Mouse (Mus musculus): ENCODE measurements around the gene Msh2. TPM values are rescaled to one million over a fixed set of nuclear protein-coding genes. Genes with fewer than 3 reads are reported as not detected.
"Not testable (repeated sequence)": the region's sequence is repeated elsewhere in the genome, so short reads cannot be mapped to it uniquely, and the experiment has no call there.

Msh2 gene
- polyA plus RNA-seq, 2 experiments: 14.5 to 18.4 TPM

- Histone ChIP-seq H3K27me3 (ENCODE audit: control insufficient read depth, insufficient read depth, low read length) (no peaks in the 10 kb centered on the region), H3K4me1 (replicated peaks; ENCODE audit: control insufficient read depth in 2 of 2, insufficient read depth in 2 of 2, low read length in 1 of 2) (no peaks in the 10 kb centered on the region), H3K36me3 (replicated peaks; ENCODE audit: control insufficient read depth, insufficient read depth, low read depth) (no peaks in the 10 kb centered on the region), H3K4me3 (ENCODE audit: insufficient read depth in 1 of 2, low read depth in 2 of 2, low read length in 2 of 2) (no peak overlapping the region), H3K27ac (no peak overlapping the region), H3K9me3 (ENCODE audit: control insufficient read depth, low read length) (no peaks in the 10 kb centered on the region), H3K4me2 (ENCODE audit: low read depth) (no peak overlapping the region), H3K9ac (replicated peaks) (no peak overlapping the region)
- no peak for DNase-seq (ENCODE audit: low read depth in 3 of 3, low spot score in 3 of 3)
- TF ChIP-seq CTCF (IDR thresholded peaks at IDR 0.05; ENCODE audit: low read depth) (no peak), EP300 (IDR thresholded peaks at IDR 0.05; ENCODE audit: low read depth) (no peak)
- ATAC-seq (ENCODE audit: insufficient read depth): no peak
Observed at GRCm38 (mm10) chr17:87664238-87664637, 7.9 kb upstream of the Msh2 start.

GRCm38 (mm10) chr17:87665066-87665822 lies 6.9 kb upstream of the Msh2 start:
- Histone ChIP-seq H3K4me3 (ENCODE audit: insufficient read depth in 1 of 2, low read depth in 2 of 2, low read length in 2 of 2) (no peak overlapping the region), H3K36me3 (replicated peaks; ENCODE audit: control insufficient read depth, insufficient read depth, low read depth) (no peaks in the 10 kb centered on the region), H3K4me1 (replicated peaks; ENCODE audit: control insufficient read depth in 2 of 2, insufficient read depth in 2 of 2, low read length in 1 of 2) (0 out of 4 replicates have a peak, but pooled peaks cover 0 to 2% of the 10 kb centered on the region in 2 experiments), H3K27me3 (ENCODE audit: control insufficient read depth, insufficient read depth, low read length) (no peaks in the 10 kb centered on the region), H3K27ac (no peak overlapping the region), H3K4me2 (ENCODE audit: low read depth) (no peak overlapping the region), H3K9me3 (ENCODE audit: control insufficient read depth, low read length) (no peaks in the 10 kb centered on the region), H3K9ac (replicated peaks) (no peak overlapping the region)
- WGBS (ENCODE audit: insufficient replicate concordance): 67% methylated on average over 10 of the region's 10 CpGs
- peak in 1 of 3 experiments; percentile 13 for DNase-seq (ENCODE audit: low read depth in 3 of 3, low spot score in 3 of 3)
- ATAC-seq (ENCODE audit: insufficient read depth): no peak
- TF ChIP-seq EP300 (IDR thresholded peaks at IDR 0.05; ENCODE audit: low read depth): no peak
- TF ChIP-seq CTCF (IDR thresholded peaks at IDR 0.05; ENCODE audit: low read depth): peak; percentile 87

GRCm38 (mm10) chr17:87672677-87673286 lies 652 bp downstream of the Msh2 start:
- H3K4me3 ChIP-seq (ENCODE audit: insufficient read depth in 1 of 2, low read depth in 2 of 2, low read length in 2 of 2): peak overlapping the region; percentile 80 to 98
- H3K36me3 ChIP-seq (replicated peaks; ENCODE audit: control insufficient read depth, insufficient read depth, low read depth): no peaks in the 10 kb centered on the region
- ATAC-seq (ENCODE audit: insufficient read depth) (peak; percentile 67), DNase-seq (ENCODE audit: low read depth in 3 of 3, low spot score in 3 of 3) (peak in 1 of 3 experiments; percentile 18)
- peak overlapping the region; percentile 48; the same call in 1 of the 2 replicates for H3K27ac ChIP-seq
- 1% methylated on average over 50 of the region's 54 CpGs for WGBS (ENCODE audit: insufficient replicate concordance)
- peak overlapping the region; percentile 93 for H3K4me2 ChIP-seq (ENCODE audit: low read depth)
- TF ChIP-seq CTCF (IDR thresholded peaks at IDR 0.05; ENCODE audit: low read depth) (0 out of 2 replicates have a peak, but pooled peaks have one; percentile 1), EP300 (IDR thresholded peaks at IDR 0.05; ENCODE audit: low read depth) (no peak)
- peak overlapping the region; percentile 85 for H3K9ac ChIP-seq (replicated peaks)
- no peaks in the 10 kb centered on the region for H3K9me3 ChIP-seq (ENCODE audit: control insufficient read depth, low read length)
- H3K4me1 ChIP-seq (replicated peaks; ENCODE audit: control insufficient read depth in 2 of 2, insufficient read depth in 2 of 2, low read length in 1 of 2): peaks cover 0 to 18% of the 10 kb centered on the region in 2 experiments; a peak in 3 of 4 replicates
- H3K27me3 ChIP-seq (ENCODE audit: control insufficient read depth, insufficient read depth, low read length): no peaks in the 10 kb centered on the region

GRCm38 (mm10) chr17:87676916-87677474 lies 4.9 kb downstream of the Msh2 start:
- not testable (repeated sequence) for ATAC-seq (ENCODE audit: insufficient read depth); H3K27ac ChIP-seq; H3K27me3 ChIP-seq (ENCODE audit: control insufficient read depth, insufficient read depth, low read length); H3K4me3 ChIP-seq (ENCODE audit: insufficient read depth in 1 of 2, low read depth in 2 of 2, low read length in 2 of 2); H3K9me3 ChIP-seq (ENCODE audit: control insufficient read depth, low read length); H3K9ac ChIP-seq (replicated peaks); H3K36me3 ChIP-seq (replicated peaks; ENCODE audit: control insufficient read depth, insufficient read depth, low read depth); H3K4me2 ChIP-seq (ENCODE audit: low read depth)
- 63% methylated on average over 1 of the region's 1 CpGs for WGBS (ENCODE audit: insufficient replicate concordance)
- DNase-seq (ENCODE audit: low read depth in 3 of 3, low spot score in 3 of 3): peak in 1 of 3 experiments; percentile 36
- H3K4me1 ChIP-seq (replicated peaks; ENCODE audit: control insufficient read depth in 2 of 2, insufficient read depth in 2 of 2, low read length in 1 of 2): peaks cover 0 to 14% of the 10 kb centered on the region in 2 experiments; a peak in 3 of 4 replicates

- Histone ChIP-seq H3K36me3 (replicated peaks; ENCODE audit: control insufficient read depth, insufficient read depth, low read depth) (peaks cover 3% of the 10 kb centered on the region), H3K4me3 (ENCODE audit: insufficient read depth in 1 of 2, low read depth in 2 of 2, low read length in 2 of 2) (no peak overlapping the region)
- 81% methylated on average over 8 of the region's 8 CpGs for WGBS (ENCODE audit: insufficient replicate concordance)
Observed at GRCm38 (mm10) chr17:87677656-87678055, 5.5 kb downstream of the Msh2 start.

More at GRCm38 (mm10) chr17:87677656-87678055, 5.5 kb downstream of the Msh2 start:
- no peak overlapping the region for H3K4me2 ChIP-seq (ENCODE audit: low read depth)
- no peak for TF ChIP-seq EP300 (IDR thresholded peaks at IDR 0.05; ENCODE audit: low read depth)
- no peak for TF ChIP-seq CTCF (IDR thresholded peaks at IDR 0.05; ENCODE audit: low read depth)
- no peaks in the 10 kb centered on the region for H3K27me3 ChIP-seq (ENCODE audit: control insufficient read depth, insufficient read depth, low read length)
- peaks cover 0 to 14% of the 10 kb centered on the region in 2 experiments; a peak in 3 of 4 replicates for H3K4me1 ChIP-seq (replicated peaks; ENCODE audit: control insufficient read depth in 2 of 2, insufficient read depth in 2 of 2, low read length in 1 of 2)
- ATAC-seq (ENCODE audit: insufficient read depth) (no peak), DNase-seq (ENCODE audit: low read depth in 3 of 3, low spot score in 3 of 3) (no peak)
- H3K9ac ChIP-seq (replicated peaks): no peak overlapping the region
- no peak overlapping the region for H3K27ac ChIP-seq
- H3K9me3 ChIP-seq (ENCODE audit: control insufficient read depth, low read length): no peaks in the 10 kb centered on the region

All from liver, embryonic 14.5 days (tissue).